Mouse (Mus musculus): ENCODE measurements around the gene Sos1. TPM values are rescaled to one million over a fixed set of nuclear protein-coding genes. Genes with fewer than 3 reads are reported as not detected.

Gene Sos1
- polyA plus RNA-seq, 1 experiment, result 14.2 TPM

GRCm38 (mm10) chr17:80496607-80497170 is 16.4 kb upstream of the Sos1 start:
- H3K4me3 ChIP-seq (ENCODE audit: insufficient read depth, low read length), result no peak overlapping the region
- no peak overlapping the region for H3K27ac ChIP-seq (ENCODE audit: insufficient read depth, low read length)
- TF ChIP-seq CTCF (IDR thresholded peaks at IDR 0.05; ENCODE audit: extremely low read depth, insufficient read depth, low read length), result no peak
- TF ChIP-seq POLR2A (IDR thresholded peaks at IDR 0.05; ENCODE audit: extremely low read depth, insufficient read depth, low read length), result no peak
- H3K4me1 ChIP-seq (ENCODE audit: control insufficient read depth, insufficient read depth, low read length), result no peaks in the 10 kb centered on the region

GRCm38 (mm10) chr17:80496185-80496584 is 15.9 kb upstream of the Sos1 start:
- H3K4me1 ChIP-seq (ENCODE audit: control insufficient read depth, insufficient read depth, low read length), result no peaks in the 10 kb centered on the region
- no peak overlapping the region for H3K4me3 ChIP-seq (ENCODE audit: insufficient read depth, low read length)
- no peak overlapping the region for H3K27ac ChIP-seq (ENCODE audit: insufficient read depth, low read length)
- TF ChIP-seq POLR2A (IDR thresholded peaks at IDR 0.05; ENCODE audit: extremely low read depth, insufficient read depth, low read length), result no peak
- TF ChIP-seq CTCF (IDR thresholded peaks at IDR 0.05; ENCODE audit: extremely low read depth, insufficient read depth, low read length), result no peak

GRCm38 (mm10) chr17:80493891-80494290 is 13.6 kb upstream of the Sos1 start:
- no peaks in the 10 kb centered on the region for H3K4me1 ChIP-seq (ENCODE audit: control insufficient read depth, insufficient read depth, low read length)
- H3K4me3 ChIP-seq (ENCODE audit: insufficient read depth, low read length), result no peak overlapping the region
- TF ChIP-seq CTCF (IDR thresholded peaks at IDR 0.05; ENCODE audit: extremely low read depth, insufficient read depth, low read length) (no peak), POLR2A (IDR thresholded peaks at IDR 0.05; ENCODE audit: extremely low read depth, insufficient read depth, low read length) (no peak)
- H3K27ac ChIP-seq (ENCODE audit: insufficient read depth, low read length), result no peak overlapping the region

DNA sequence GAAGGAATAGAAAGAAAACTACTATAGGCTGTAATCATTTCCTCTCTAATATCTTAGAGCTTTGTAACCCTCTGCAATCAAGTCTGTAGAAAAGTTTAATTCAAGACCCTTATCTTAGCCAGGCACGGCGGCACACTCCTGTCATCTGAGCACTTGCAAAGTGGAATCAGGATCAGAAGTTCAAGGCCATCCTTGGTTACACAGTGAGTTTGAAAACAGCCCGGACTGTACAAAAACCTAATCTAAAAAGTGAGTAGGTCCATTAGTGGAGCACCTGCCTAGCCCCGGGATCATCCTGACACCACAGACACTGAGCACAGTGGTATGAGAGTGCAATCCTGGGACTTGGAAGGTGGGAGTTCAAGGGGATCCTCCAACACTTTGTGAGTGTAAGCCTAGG is 12.6 kb upstream of the Sos1 start:
- Histone ChIP-seq H3K27ac (ENCODE audit: insufficient read depth, low read length) (no peak overlapping the region), H3K4me1 (ENCODE audit: control insufficient read depth, insufficient read depth, low read length) (no peaks in the 10 kb centered on the region)
- no peak for TF ChIP-seq POLR2A (IDR thresholded peaks at IDR 0.05; ENCODE audit: extremely low read depth, insufficient read depth, low read length)
- no peak for TF ChIP-seq CTCF (IDR thresholded peaks at IDR 0.05; ENCODE audit: extremely low read depth, insufficient read depth, low read length)

GRCm38 (mm10) chr17:80492274-80492673 is 12.0 kb upstream of the Sos1 start:
- Histone ChIP-seq H3K27ac (ENCODE audit: insufficient read depth, low read length) (no peak overlapping the region), H3K4me1 (ENCODE audit: control insufficient read depth, insufficient read depth, low read length) (no peaks in the 10 kb centered on the region), H3K4me3 (ENCODE audit: insufficient read depth, low read length) (no peak overlapping the region)
- TF ChIP-seq CTCF (IDR thresholded peaks at IDR 0.05; ENCODE audit: extremely low read depth, insufficient read depth, low read length), result no peak

More for the DNA sequence above, 12.6 kb upstream of the Sos1 start:
- no peak overlapping the region for H3K4me3 ChIP-seq (ENCODE audit: insufficient read depth, low read length)

DNA sequence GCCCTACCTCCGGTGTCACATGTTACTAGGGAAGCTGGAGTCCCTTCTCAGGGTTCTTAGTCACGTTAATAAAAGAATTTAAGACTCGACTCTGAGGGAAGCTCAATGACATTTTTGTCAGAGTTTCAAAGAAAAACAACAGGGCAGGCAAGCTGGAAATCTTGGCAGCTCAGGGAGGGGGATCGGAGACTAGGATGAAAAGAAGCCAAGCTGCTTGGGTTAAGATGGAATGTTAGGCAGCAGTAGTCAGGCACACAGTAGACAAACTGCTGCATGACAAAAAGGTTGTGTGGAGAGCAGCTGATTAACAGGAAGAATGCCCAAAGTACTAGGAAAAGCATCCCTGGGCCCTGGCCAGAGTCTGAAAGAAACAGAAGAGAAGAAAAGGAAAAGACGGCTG is 9.9 kb upstream of the Sos1 start:
- Histone ChIP-seq H3K4me3 (ENCODE audit: insufficient read depth, low read length) (no peak overlapping the region), H3K27ac (ENCODE audit: insufficient read depth, low read length) (no peak overlapping the region), H3K4me1 (ENCODE audit: control insufficient read depth, insufficient read depth, low read length) (no peaks in the 10 kb centered on the region)
- no peak for TF ChIP-seq POLR2A (IDR thresholded peaks at IDR 0.05; ENCODE audit: extremely low read depth, insufficient read depth, low read length)
- no peak for TF ChIP-seq CTCF (IDR thresholded peaks at IDR 0.05; ENCODE audit: extremely low read depth, insufficient read depth, low read length)

GRCm38 (mm10) chr17:80488918-80489317 is 8.7 kb upstream of the Sos1 start:
- no peak for TF ChIP-seq CTCF (IDR thresholded peaks at IDR 0.05; ENCODE audit: extremely low read depth, insufficient read depth, low read length)
- TF ChIP-seq POLR2A (IDR thresholded peaks at IDR 0.05; ENCODE audit: extremely low read depth, insufficient read depth, low read length), result no peak
- Histone ChIP-seq H3K27ac (ENCODE audit: insufficient read depth, low read length) (no peak overlapping the region), H3K4me3 (ENCODE audit: insufficient read depth, low read length) (no peak overlapping the region), H3K4me1 (ENCODE audit: control insufficient read depth, insufficient read depth, low read length) (no peaks in the 10 kb centered on the region)

DNA sequence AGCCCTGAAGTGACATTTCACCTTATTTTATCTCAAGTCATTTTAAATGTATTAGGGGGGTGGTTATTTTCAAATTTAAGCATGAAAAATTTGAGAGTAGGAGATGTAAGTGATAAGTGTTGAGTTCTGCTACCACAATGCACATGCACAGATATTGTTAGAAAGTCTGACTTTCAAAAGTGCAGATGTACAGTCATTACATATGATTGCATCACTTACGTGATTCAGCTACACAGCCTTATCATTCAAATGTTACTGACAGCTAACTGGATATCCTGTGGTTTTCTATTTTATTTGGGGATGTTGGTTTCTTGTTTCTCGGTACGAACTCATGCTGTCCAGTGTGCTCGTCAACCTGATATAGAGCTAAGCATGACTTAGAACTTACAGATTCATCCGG is 4.9 kb upstream of the Sos1 start:
- H3K4me3 ChIP-seq (ENCODE audit: insufficient read depth, low read length), result no peak overlapping the region
- TF ChIP-seq CTCF (IDR thresholded peaks at IDR 0.05; ENCODE audit: extremely low read depth, insufficient read depth, low read length) (no peak), POLR2A (IDR thresholded peaks at IDR 0.05; ENCODE audit: extremely low read depth, insufficient read depth, low read length) (no peak)

GRCm38 (mm10) chr17:80480855-80481224 is 587 bp upstream of the Sos1 start:
- Histone ChIP-seq H3K27ac (ENCODE audit: insufficient read depth, low read length) (peak overlapping the region; percentile 98), H3K4me3 (ENCODE audit: insufficient read depth, low read length) (peak overlapping the region; percentile 90), H3K4me1 (ENCODE audit: control insufficient read depth, insufficient read depth, low read length) (no peaks in the 10 kb centered on the region; the same call in 1 of the 2 replicates)
- TF ChIP-seq POLR2A (IDR thresholded peaks at IDR 0.05; ENCODE audit: extremely low read depth, insufficient read depth, low read length) (no peak), CTCF (IDR thresholded peaks at IDR 0.05; ENCODE audit: extremely low read depth, insufficient read depth, low read length) (no peak)

More for the DNA sequence above, 4.9 kb upstream of the Sos1 start:
- Histone ChIP-seq H3K27ac (ENCODE audit: insufficient read depth, low read length) (no peak overlapping the region), H3K4me1 (ENCODE audit: control insufficient read depth, insufficient read depth, low read length) (no peaks in the 10 kb centered on the region; the same call in 1 of the 2 replicates)

- peak; percentile 50; the same call in 1 of the 2 replicates for TF ChIP-seq POLR2A (IDR thresholded peaks at IDR 0.05; ENCODE audit: extremely low read depth, insufficient read depth, low read length)
- no peak for TF ChIP-seq CTCF (IDR thresholded peaks at IDR 0.05; ENCODE audit: extremely low read depth, insufficient read depth, low read length)
- Histone ChIP-seq H3K4me1 (ENCODE audit: control insufficient read depth, insufficient read depth, low read length) (no peaks in the 10 kb centered on the region; the same call in 1 of the 2 replicates), H3K27ac (ENCODE audit: insufficient read depth, low read length) (peak overlapping the region; percentile 51), H3K4me3 (ENCODE audit: insufficient read depth, low read length) (peak overlapping the region; percentile 90)
Observed at GRCm38 (mm10) chr17:80479295-80480030, 790 bp downstream of the Sos1 start.
